Mouse (Mus musculus) embryonic facial prominence, embryonic 11.5 days (tissue): ENCODE measurements around the gene Hes3. TPM values are rescaled to one million over a fixed set of nuclear protein-coding genes. Genes with fewer than 3 reads are reported as not detected.

Source experiments
- ATAC-seq: fragments of 200-750 bp; cut with Nextera tagmentation; replicated peaks from 2 replicates; pipeline ENCODE4 v1.8.0; 2017; ENCODE audit warnings: low read depth; ENCODE audit not compliant: insufficient number of reproducible peaks, low FRiP score, low TSS enrichment
- DNase-seq: peaks from one replicate; pipeline ENCODE4 v3.0.0-alpha.2; 2015; ENCODE audit warnings: low spot score
- H3K27ac ChIP-seq: fragments of 300-500 bp; sonication (generic); replicated peaks from 2 replicates; pipeline ENCODE4 v1.5.1; 2014; ENCODE audit warnings: mild to moderate bottlenecking, low read depth, low read length, control low read depth
- H3K27me3 ChIP-seq: fragments of 300-500 bp; sonication (generic); 2 replicates; pipeline ENCODE4 v1.6.1; 2014; ENCODE audit warnings: mild to moderate bottlenecking, low read length, moderate library complexity, mixed read lengths; ENCODE audit not compliant: control insufficient read depth, insufficient read depth
- H3K36me3 ChIP-seq: fragments of 300-500 bp; sonication (generic); replicated peaks from 2 replicates; pipeline ENCODE4 v1.6.1; 2014; ENCODE audit warnings: low read depth, mild to moderate bottlenecking, low read length, moderate library complexity, mixed read lengths; ENCODE audit not compliant: control insufficient read depth, insufficient read depth
- H3K4me1 ChIP-seq: fragments of 300-500 bp; sonication (generic); 2 replicates; pipeline ENCODE4 v1.6.1; 2014; ENCODE audit warnings: low read length, mixed read lengths; ENCODE audit not compliant: control insufficient read depth, insufficient read depth
- H3K4me2 ChIP-seq: fragments of 300-500 bp; sonication (generic); 2 replicates; pipeline ENCODE4 v1.6.1; 2014; ENCODE audit warnings: low read depth, mild to moderate bottlenecking, control low read depth, low read length, moderate library complexity
- H3K4me3 ChIP-seq: fragments of 300-500 bp; sonication (generic); 2 replicates; pipeline ENCODE4 v1.5.1; 2014; ENCODE audit warnings: low read depth, low read length, control low read depth
- H3K9ac ChIP-seq: fragments of 300-500 bp; sonication (generic); replicated peaks from 2 replicates; pipeline ENCODE4 v1.6.1; 2014; ENCODE audit warnings: mild to moderate bottlenecking, control low read depth, low read length
- H3K9me3 ChIP-seq: fragments of 300-500 bp; sonication (generic); replicated peaks from 2 replicates; pipeline ENCODE4 v1.6.1; 2016; ENCODE audit warnings: mild to moderate bottlenecking, low read length, inconsistent platforms, mixed read lengths; ENCODE audit not compliant: control insufficient read depth
- WGBS: fragments of 180-500 bp; shearing (Covaris S2); extraction: QIAGEN DNeasy Blood & Tissue Kit; methylation state at CpG from one replicate; pipeline ENCODE4 v1.1.7; 2014; 5-methylcytosine and 5-hydroxymethylcytosine counted together
- polyA plus RNA-seq: library from polyadenylated mRNA; unstranded; fragments of >200 nt; fragmentation: Nextera tagmentation; extraction: Ambion mirVana; gene quantifications from 2 replicates; pipeline ENCODE4 v1.2.1, GENCODE M21; 2014

The Hes3 gene
- polyA plus RNA-seq, 1 experiment from 2014 or later: 0.65 TPM

GRCm38 (mm10) chr4:152292102-152292765, 772 bp upstream of the Hes3 start:
- no peak overlapping the region for H3K9ac ChIP-seq
- H3K27me3 ChIP-seq: peaks cover 54% of the 10 kb centered on the region
- 21% methylated on average over 12 of the region's 12 CpGs for WGBS
- H3K4me3 ChIP-seq: no peak overlapping the region
- H3K36me3 ChIP-seq: no peaks in the 10 kb centered on the region
- ATAC-seq (no peak), DNase-seq (no peak)
- no peak overlapping the region for H3K27ac ChIP-seq
- H3K9me3 ChIP-seq: no peaks in the 10 kb centered on the region
- no peak overlapping the region for H3K4me2 ChIP-seq
- no peaks in the 10 kb centered on the region for H3K4me1 ChIP-seq

DNA sequence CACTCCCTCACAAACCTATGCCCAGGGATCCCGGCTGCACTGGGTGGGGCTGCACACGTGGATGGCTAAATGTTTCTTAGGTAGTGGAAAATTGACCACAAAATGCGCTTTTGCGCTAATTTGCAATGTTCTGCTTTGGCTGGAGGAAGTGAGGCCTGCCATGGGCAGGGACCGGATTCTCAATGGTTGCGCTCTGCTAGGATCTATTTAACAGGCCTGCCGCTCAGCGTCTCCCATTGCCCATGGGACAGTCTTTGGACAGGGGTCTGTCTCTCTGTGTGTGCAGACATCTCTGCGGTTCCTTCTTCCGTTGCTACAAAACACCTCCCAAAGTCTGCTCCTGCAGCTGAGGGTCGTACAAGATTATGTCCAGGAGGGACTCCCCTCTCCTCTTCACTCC, 471 bp downstream of the Hes3 start:
- H3K4me3 ChIP-seq: no peak overlapping the region

GRCm38 (mm10) chr4:152290385-152290784, 1.1 kb downstream of the Hes3 start:
- Histone ChIP-seq H3K9ac (peak overlapping the region; percentile 49), H3K4me1 (no peaks in the 10 kb centered on the region), H3K9me3 (no peaks in the 10 kb centered on the region), H3K4me3 (peak overlapping the region; percentile 20), H3K36me3 (no peaks in the 10 kb centered on the region), H3K4me2 (peak overlapping the region; percentile 40), H3K27me3 (peaks cover 73% of the 10 kb centered on the region), H3K27ac (no peak overlapping the region)
- 0 out of 2 replicates have a peak, but pooled peaks have one; percentile 27 for ATAC-seq
- under 1% methylated on average over 38 of the region's 39 CpGs for WGBS
- peak; percentile 35 for DNase-seq

More for the DNA sequence above, 471 bp downstream of the Hes3 start:
- Histone ChIP-seq H3K4me2 (no peak overlapping the region), H3K27ac (no peak overlapping the region), H3K36me3 (no peaks in the 10 kb centered on the region), H3K9me3 (no peaks in the 10 kb centered on the region), H3K27me3 (peaks cover 66% of the 10 kb centered on the region), H3K4me1 (no peaks in the 10 kb centered on the region), H3K9ac (no peak overlapping the region)
- no peak for DNase-seq
- no peak for ATAC-seq
- WGBS: 5% methylated on average over 11 of the region's 11 CpGs

DNA sequence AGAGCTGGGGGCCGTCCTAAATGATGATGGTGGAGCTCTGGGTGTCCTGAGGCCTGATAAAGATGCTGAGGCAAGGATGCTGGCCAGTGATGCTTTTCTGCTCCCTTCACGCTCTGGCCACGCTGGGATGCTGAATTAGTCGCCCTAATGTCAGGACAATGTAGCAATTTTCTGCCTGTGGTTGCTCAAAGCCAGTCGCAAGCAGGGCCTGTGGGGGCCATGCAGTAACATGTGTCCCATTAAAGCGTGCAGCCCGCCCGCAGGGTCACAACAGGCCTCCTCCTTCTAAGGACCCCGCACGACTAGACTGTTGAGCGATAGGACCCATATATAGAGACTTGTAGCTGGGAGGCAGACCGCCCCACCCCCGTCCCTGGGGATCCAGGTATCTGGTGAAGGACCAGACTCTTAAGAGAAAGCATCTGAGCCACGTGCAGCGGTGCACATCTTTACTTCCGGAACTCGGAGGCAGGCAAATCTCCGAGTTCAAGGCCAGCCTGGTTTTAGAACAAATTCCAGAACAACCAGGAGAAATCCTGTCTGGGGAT, 3.0 kb downstream of the Hes3 start:
- peaks cover under 1% of the 10 kb centered on the region; the same call in 1 of the 2 replicates for H3K4me1 ChIP-seq
- DNase-seq (no peak), ATAC-seq (no peak)
- WGBS: 40% methylated on average over 18 of the region's 18 CpGs
- no peaks in the 10 kb centered on the region for H3K9me3 ChIP-seq
- H3K4me2 ChIP-seq: no peak overlapping the region
- H3K36me3 ChIP-seq: no peaks in the 10 kb centered on the region
- H3K9ac ChIP-seq: no peak overlapping the region
- peaks cover 89% of the 10 kb centered on the region for H3K27me3 ChIP-seq
- no peak overlapping the region for H3K4me3 ChIP-seq
- no peak overlapping the region for H3K27ac ChIP-seq

GRCm38 (mm10) chr4:152287317-152288120, 3.9 kb downstream of the Hes3 start:
- peaks cover 7% of the 10 kb centered on the region for H3K4me1 ChIP-seq
- no peak overlapping the region for H3K4me2 ChIP-seq
- DNase-seq: no peak
- H3K27ac ChIP-seq: no peak overlapping the region
- no peaks in the 10 kb centered on the region for H3K36me3 ChIP-seq
- no peak overlapping the region for H3K9ac ChIP-seq
- peaks cover 89% of the 10 kb centered on the region for H3K27me3 ChIP-seq
- no peak overlapping the region for H3K4me3 ChIP-seq
- no peaks in the 10 kb centered on the region for H3K9me3 ChIP-seq
- WGBS: 13% methylated on average over 19 of the region's 19 CpGs
- no peak for ATAC-seq

GRCm38 (mm10) chr4:152286887-152287286, 4.6 kb downstream of the Hes3 start:
- Histone ChIP-seq H3K9ac (no peak overlapping the region), H3K36me3 (no peaks in the 10 kb centered on the region), H3K4me1 (peaks cover 7% of the 10 kb centered on the region), H3K27me3 (peaks cover 89% of the 10 kb centered on the region), H3K27ac (no peak overlapping the region), H3K4me2 (no peak overlapping the region), H3K9me3 (no peaks in the 10 kb centered on the region), H3K4me3 (no peak overlapping the region)
- WGBS: 5% methylated on average over 26 of the region's 26 CpGs
- no peak for ATAC-seq
- peak; percentile 78 for DNase-seq

DNA sequence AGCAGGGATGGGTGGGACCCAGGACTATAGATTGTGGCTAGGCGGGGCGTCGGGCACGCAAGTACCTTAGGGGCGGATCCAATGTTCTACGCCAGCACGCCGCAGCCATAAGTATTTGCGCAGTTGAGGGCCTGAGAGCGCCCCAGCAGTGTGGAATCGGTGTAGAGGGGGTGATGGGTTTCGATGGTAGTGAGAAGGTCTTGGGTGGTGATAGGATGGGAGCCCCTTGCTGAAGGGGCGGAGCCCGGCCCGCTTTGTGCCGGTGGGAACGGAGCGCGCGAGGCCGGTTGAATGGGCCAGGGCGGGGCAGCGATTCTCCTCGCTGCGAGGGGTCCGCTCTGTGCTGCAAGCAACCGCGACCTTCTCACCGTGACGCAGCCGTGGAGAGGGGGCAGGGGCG, 5.3 kb downstream of the Hes3 start:
- Histone ChIP-seq H3K4me2 (peak overlapping the region; percentile 21), H3K4me3 (0 out of 2 replicates have a peak overlapping the region, but pooled peaks have one; percentile 11), H3K9me3 (no peaks in the 10 kb centered on the region), H3K27me3 (peaks cover 89% of the 10 kb centered on the region), H3K27ac (no peak overlapping the region), H3K9ac (no peak overlapping the region), H3K36me3 (no peaks in the 10 kb centered on the region), H3K4me1 (peaks cover 7% of the 10 kb centered on the region)
- WGBS: 2% methylated on average over 32 of the region's 32 CpGs
- DNase-seq: no peak
- no peak for ATAC-seq

GRCm38 (mm10) chr4:152285505-152285904, 6.0 kb downstream of the Hes3 start:
- ATAC-seq: no peak

More at GRCm38 (mm10) chr4:152285505-152285904, 6.0 kb downstream of the Hes3 start:
- Histone ChIP-seq H3K4me1 (peaks cover 7% of the 10 kb centered on the region), H3K9me3 (no peaks in the 10 kb centered on the region), H3K27me3 (peaks cover 87% of the 10 kb centered on the region), H3K4me2 (no peak overlapping the region), H3K27ac (no peak overlapping the region), H3K9ac (no peak overlapping the region), H3K36me3 (no peaks in the 10 kb centered on the region), H3K4me3 (no peak overlapping the region)
- DNase-seq: peak; percentile 78
- WGBS: 3% methylated on average over 10 of the region's 10 CpGs
